8 mouse cellular contexts compared by ENCODE assay signal in the genomic region with DNA sequence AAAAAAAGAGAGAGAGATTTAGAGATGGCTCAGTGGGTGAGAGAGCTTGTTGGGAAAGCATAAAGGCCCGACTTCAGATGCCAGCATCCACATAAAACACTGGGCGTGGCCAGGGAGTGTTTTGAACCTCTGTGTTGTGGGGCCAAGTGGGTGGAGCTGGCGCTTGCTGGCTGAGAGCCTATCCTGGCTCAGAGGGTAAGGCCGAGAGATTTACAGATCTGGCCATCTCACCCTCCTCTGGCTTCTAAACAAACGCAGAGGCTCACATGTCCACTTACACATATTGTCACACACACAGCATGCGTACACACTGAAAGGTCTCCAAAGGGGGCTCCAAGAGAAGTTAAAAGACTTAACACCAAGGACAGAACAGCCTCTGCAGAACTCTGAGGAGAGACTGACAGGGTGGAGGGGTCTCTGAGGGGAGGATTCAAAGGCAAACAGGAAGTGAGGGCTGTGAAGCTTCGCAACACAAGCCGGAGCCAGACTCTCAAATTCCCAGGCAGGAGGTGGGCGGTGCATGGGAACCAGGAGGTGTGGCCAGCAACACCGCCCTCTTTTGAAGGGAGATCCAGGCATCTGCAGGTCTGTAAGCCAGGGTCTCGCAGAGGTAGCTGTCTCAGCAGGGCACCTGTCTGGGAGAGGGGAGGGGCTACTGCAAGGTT.
DNase-seq lines count a peak whose midpoint lies in the region; ATAC-seq and TF ChIP-seq lines count a peak whose summit lies in the region.

No protein-coding gene starts in this region.

- no peaks in the 10 kb centered on the region for H3K9me3 ChIP-seq in ES-E14 (ENCODE audit: control insufficient read depth, insufficient read depth, low read depth, low read length)
- no peaks in the 10 kb centered on the region for H3K9me3 ChIP-seq in hindbrain, embryonic 12.5 days (replicated peaks)
- no peaks in the 10 kb centered on the region for H3K9me3 ChIP-seq in lung, embryonic 15.5 days

- peak overlapping the region; percentile 8 to 20; a peak in 1 of 4 replicates for H3K4me3 ChIP-seq in ES-E14 (ENCODE audit: insufficient read depth in 1 of 2, low read depth in 1 of 2, low read length in 2 of 2, poor library complexity in 1 of 2, severe bottlenecking in 1 of 2)
- H3K4me3 ChIP-seq in hindbrain, embryonic 12.5 days: no peak overlapping the region
- H3K4me3 ChIP-seq in lung, embryonic 15.5 days: no peak overlapping the region

- 13% methylated on average over 11 of the region's 11 CpGs for WGBS in hindbrain, embryonic 12.5 days
- WGBS in lung, embryonic 15.5 days: 3% methylated on average over 11 of the region's 11 CpGs

- no peaks in the 10 kb centered on the region for H3K27me3 ChIP-seq in hindbrain, embryonic 12.5 days
- no peaks in the 10 kb centered on the region for H3K27me3 ChIP-seq in lung, embryonic 15.5 days

- no peak overlapping the region for H3K9ac ChIP-seq in ES-E14 (ENCODE audit: insufficient read depth, low read depth, low read length, poor library complexity, severe bottlenecking)
- peak overlapping the region; percentile 8; the same call in 1 of the 2 replicates for H3K9ac ChIP-seq in hindbrain, embryonic 12.5 days
- H3K9ac ChIP-seq in lung, embryonic 15.5 days: no peak overlapping the region

- ATAC-seq in hindbrain, embryonic 12.5 days (ENCODE audit: low FRiP score): 0 out of 2 replicates have a peak, but pooled peaks have one; percentile 35
- ATAC-seq in lung, embryonic 15.5 days (ENCODE audit: borderline replicate concordance, extremely low read depth, low FRiP score, low TSS enrichment): peak; percentile 75; the same call in 1 of the 2 replicates

- H3K4me1 ChIP-seq in ES-E14 (ENCODE audit: control insufficient read depth in 2 of 2, insufficient read depth in 2 of 2, low read length in 2 of 2, poor library complexity in 1 of 2): peaks cover 0 to 10% of the 10 kb centered on the region in 2 experiments; a peak in 2 of 4 replicates
- peaks cover 6% of the 10 kb centered on the region for H3K4me1 ChIP-seq in hindbrain, embryonic 12.5 days
- peaks cover 10% of the 10 kb centered on the region for H3K4me1 ChIP-seq in lung, embryonic 15.5 days

- no peaks in the 10 kb centered on the region for H3K36me3 ChIP-seq in ES-E14 (ENCODE audit: control insufficient read depth, insufficient read depth, low read length, poor library complexity, severe bottlenecking)
- no peaks in the 10 kb centered on the region for H3K36me3 ChIP-seq in hindbrain, embryonic 12.5 days
- H3K36me3 ChIP-seq in lung, embryonic 15.5 days: no peaks in the 10 kb centered on the region

- H3K27ac ChIP-seq in ES-E14 (ENCODE audit: insufficient read depth, low read depth, low read length, poor library complexity, severe bottlenecking): no peak overlapping the region
- H3K27ac ChIP-seq in hindbrain, embryonic 12.5 days: no peak overlapping the region
- no peak overlapping the region for H3K27ac ChIP-seq in lung, embryonic 15.5 days

- peak; percentile 66 for DNase-seq in ES-E14 (ENCODE audit: low read depth, low spot score)
- DNase-seq in adrenal gland, postnatal 25 days: peak; percentile 54
- DNase-seq in testis, postnatal 14 days (ENCODE audit: low spot score): peak; percentile 35
- no peak for DNase-seq in cerebellum, postnatal 14 days
- no peak for DNase-seq in left cerebral cortex, adult 8-10 months (ENCODE audit: low spot score in 2 of 2)
- DNase-seq in B cell, adult 2 months: no peak

- H3K4me2 ChIP-seq in hindbrain, embryonic 12.5 days (replicated peaks): peak overlapping the region; percentile 37
- H3K4me2 ChIP-seq in lung, embryonic 15.5 days: peak overlapping the region; percentile 43

- in situ Hi-C loops in ES-E14 (cut with MboI; ENCODE audit: low sequenced_read_pairs in 2 of 2, unreplicated experiment in 2 of 2): no loop called here

TF ChIP-seq in ES-E14, 5 proteins besides CTCF, POLR2A, EP300 and RAD21:
- TF ChIP-seq MAFK (IDR thresholded peaks at IDR 0.05; ENCODE audit: insufficient read depth, low read depth, low read length): no peak
TF ChIP-seq in ES-E14: peak in this region for 0.

Comparison
In these comparisons a context has a peak if more than half of its experiments do, and no peak if none do; other contexts are left out.
1. DNase-seq: peak in ES-E14 (single experiment), adrenal gland, postnatal 25 days (single experiment) and testis, postnatal 14 days (single experiment); none in cerebellum, postnatal 14 days (0 of 2), left cerebral cortex, adult 8-10 months (0 of 2) and B cell, adult 2 months (0 of 2).
2. H3K4me3 ChIP-seq: peak in ES-E14 (2 of 2); none in hindbrain, embryonic 12.5 days (single experiment) and lung, embryonic 15.5 days (single experiment).